Mouse (Mus musculus) lung, adult 2 months (tissue): ENCODE data around the gene Ldb3.

Source experiments
- CTCF ChIP-seq: fragments of 200-500 bp; IDR thresholded peaks from 2 replicates; pipeline ENCODE4 v1.5.1; 2011; ENCODE audit warnings: mild to moderate bottlenecking, low read length, control low read depth; ENCODE audit not compliant: insufficient read depth
- POLR2A ChIP-seq: fragments of 200-500 bp; IDR thresholded peaks from 2 replicates; pipeline ENCODE4 v1.6.1; 2011; ENCODE audit warnings: low read depth, mild to moderate bottlenecking, control low read depth, low read length, borderline replicate concordance; ENCODE audit errors: extremely low read depth

DNA sequence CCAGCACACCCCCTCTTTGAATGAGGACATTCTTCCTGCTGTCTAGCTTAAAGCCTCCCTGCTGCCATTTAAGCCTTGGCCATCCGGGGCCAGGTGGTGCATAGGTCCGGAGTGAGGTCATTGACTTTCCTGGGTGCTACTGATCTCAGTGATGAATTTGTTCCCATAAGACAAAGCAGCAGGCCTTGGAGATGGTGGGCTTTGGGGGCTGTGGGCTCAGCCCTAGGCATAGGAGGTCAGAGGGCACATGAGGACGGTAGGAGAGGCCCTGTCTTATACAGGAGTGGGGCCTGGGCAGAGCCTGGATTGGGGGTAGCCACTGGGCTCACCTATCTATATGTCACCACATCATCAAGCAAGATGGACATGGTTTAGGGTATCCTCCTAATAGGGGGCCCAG lies 1.6 kb downstream of the Ldb3 start:
- TF ChIP-seq CTCF (no peak), POLR2A (no peak)
